Mouse (Mus musculus): ENCODE data around the gene 7420426K07Rik.

7420426K07Rik gene

DNA sequence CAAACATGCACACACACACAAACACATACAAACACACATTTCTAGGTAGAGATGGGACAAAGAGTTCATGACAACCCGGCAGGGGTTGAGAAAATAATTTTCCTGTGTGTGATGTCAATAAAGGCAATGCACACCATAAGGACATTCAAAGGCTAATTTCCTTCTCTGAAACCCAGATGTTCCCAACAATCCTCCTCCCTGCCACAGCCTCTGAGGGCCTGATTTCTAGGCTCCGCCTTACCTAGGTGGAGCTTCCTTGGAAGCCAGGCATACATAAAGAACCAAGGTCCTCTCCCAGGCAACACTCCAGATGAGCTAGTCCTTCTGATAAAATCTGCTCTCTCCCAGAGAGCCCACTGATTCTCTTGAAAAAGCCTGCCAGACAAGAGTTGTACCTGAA, at the start of gene 7420426K07Rik:
7420426K07Rik (plus strand) TSS at position 301 of the 400 bp plus-strand sequence.
- no peak for DNase-seq (ENCODE audit: low read depth, low spot score)

DNA sequence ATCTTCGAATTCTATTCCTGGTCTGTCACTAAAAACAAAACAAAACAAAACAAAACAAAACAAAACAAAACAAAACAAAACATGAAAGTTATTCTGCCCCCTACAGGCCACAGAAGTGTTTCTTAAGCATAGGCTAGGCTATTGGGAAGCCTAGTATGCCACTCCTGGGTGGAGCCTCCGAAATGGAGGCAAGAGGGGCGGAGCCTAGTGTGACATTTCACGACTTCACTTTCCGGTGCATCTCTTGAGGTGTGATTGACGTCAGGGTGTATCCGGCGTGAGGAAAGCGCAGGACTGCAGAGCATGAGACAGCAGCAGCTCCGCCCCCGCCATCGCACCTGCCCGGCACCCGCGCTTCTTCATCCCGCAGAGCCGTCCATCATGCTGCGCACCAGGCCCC, 46.7 kb upstream of the 7420426K07Rik start, which contains the start of gene Prr23a2:
Prr23a2 (plus strand) TSS at position 285 of the 400 bp plus-strand sequence.
- no peak for DNase-seq (ENCODE audit: low read depth, low spot score)

- DNase-seq (ENCODE audit: low read depth, low spot score): no peak
These were observed 39.5 kb upstream of the 7420426K07Rik start for GRCm38 (mm10) chr9:98863463-98863862.

- no peak for DNase-seq (ENCODE audit: low read depth, low spot score)
These were observed 38.3 kb upstream of the 7420426K07Rik start, which contains the start of gene Prr23a3 for GRCm38 (mm10) chr9:98864571-98864970. Gene Prr23a3, plus strand, starts transcription at chr9:98864767.

DNA sequence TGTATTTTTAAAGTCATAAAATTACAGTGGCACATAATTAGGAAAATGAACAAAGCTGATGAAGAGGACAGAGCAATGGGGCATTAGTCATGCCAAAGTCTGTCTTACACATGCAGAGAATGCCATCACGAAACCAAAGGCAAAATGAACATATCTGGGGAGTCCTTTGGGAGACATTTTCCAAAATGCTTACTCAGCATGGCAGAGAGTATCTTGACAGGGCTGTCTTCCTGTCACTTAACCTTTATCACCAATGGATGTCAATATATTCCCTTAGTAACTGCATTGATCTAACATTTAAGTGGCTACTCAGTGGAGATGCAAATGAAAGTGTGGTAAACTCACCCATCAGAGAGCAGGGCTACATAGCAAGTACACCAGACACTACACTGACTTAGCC, 1.4 kb upstream of the 7420426K07Rik start:
- DNase-seq (ENCODE audit: low read depth, low spot score): no peak

- no peak for DNase-seq (ENCODE audit: low read depth, low spot score)
These were observed 18.0 kb downstream of the 7420426K07Rik start for GRCm38 (mm10) chr9:98920629-98921523.

DNA sequence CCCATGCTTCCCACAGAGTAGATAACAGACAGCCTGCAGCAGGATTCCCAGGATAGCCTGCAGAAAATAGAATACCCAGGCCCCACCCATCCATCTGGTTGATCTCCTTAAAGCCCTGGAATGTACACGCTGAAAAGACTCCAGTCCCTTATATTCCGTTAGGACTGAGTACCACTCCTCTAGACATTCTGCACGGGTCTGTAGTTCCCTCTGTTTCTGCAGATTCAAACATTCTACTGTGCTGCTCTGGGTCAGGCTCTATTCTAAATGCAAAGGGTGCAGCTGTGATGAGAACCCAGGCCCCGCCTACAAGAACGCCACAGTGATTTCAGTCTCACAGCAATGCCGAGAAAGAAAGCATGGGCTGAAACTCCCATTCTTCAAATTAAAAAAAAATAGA, 20.2 kb downstream of the 7420426K07Rik start:
- no peak for DNase-seq (ENCODE audit: low read depth, low spot score)

- no peak for DNase-seq (ENCODE audit: low read depth, low spot score)
These were observed 21.3 kb downstream of the 7420426K07Rik start for GRCm38 (mm10) chr9:98924183-98924582.

DNA sequence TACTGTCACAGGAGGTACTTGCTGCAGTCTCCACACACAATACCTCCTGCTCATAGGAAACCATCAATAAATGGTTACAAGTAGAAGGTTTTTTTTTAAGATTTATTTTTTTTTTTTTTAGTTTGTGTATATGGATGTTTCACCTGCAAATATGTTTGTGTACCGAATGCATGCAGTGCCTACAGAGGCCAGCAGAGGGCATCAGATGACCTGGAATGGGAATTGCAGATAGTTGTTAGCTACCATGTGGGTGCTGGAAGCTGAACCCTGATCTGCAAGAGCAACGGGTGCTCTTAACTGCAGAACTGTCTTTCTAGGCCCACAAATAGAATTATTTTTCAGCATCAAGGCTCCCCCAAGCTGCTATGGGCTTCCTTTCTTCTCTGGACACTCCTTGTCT, 26.6 kb downstream of the 7420426K07Rik start:
- no peak for DNase-seq (ENCODE audit: low read depth, low spot score)

GRCm38 (mm10) chr9:98932931-98933330, 30.0 kb downstream of the 7420426K07Rik start:
- no peak for DNase-seq (ENCODE audit: low read depth, low spot score)

DNA sequence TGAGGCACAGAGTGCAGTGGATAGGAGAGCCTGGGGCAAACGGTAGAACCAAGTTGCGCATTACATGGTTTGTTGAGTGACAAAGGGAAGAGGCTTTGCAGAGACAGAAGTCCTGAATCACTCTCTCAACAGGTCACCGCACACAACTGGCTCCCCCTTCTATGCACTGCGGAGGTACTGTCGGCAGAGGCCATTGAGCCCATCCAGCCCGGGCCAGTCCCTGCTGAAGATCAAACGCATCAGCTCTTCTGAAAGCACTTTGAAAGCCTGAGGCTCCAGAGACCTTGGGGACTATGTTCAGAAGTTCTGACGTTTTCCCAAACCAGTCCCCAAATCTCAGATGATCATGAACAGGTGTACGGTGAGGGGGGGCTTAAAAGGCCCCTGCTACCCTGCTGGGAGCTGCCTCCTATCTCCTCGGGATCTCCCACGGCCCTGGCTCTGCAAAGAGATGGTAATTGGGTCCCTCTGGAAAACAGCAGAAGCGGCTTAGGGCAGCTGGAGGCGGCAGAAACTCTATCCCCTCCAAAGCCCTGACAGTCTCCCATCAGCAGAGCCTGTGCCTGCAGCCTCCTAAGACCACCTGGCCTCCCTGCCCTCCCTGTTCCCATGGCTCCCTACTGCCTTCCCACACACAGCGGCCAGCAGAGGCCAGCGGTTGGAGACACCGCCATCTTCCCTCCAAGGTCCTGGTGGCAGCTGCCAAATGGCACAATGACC, 32.4 kb downstream of the 7420426K07Rik start:
- DNase-seq (ENCODE audit: low read depth, low spot score): no peak

- no peak for DNase-seq (ENCODE audit: low read depth, low spot score)
These were observed 36.4 kb downstream of the 7420426K07Rik start for GRCm38 (mm10) chr9:98939290-98939689.

GRCm38 (mm10) chr9:98952171-98953050, 49.5 kb downstream of the 7420426K07Rik start:
- no peak for DNase-seq (ENCODE audit: low read depth, low spot score)

DNA sequence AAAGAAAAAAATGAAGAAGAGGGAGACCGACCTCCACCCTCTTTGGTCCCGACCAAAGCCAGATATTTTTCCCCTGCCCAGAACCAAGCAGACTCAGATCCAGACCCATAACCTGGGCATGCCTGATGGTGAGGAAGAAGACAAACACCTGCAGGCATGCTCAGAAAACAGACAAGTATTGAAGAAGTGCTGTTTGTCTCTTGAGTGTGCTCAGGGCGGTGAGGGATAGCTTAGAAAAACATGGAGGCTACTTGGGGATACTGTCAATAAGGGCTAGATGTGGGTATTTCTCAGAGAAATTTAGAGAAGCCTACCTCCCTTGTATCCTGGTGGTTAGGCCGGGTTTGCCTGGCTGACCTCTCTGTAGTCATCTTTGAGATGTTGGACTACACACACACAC, 50.4 kb downstream of the 7420426K07Rik start:
- DNase-seq (ENCODE audit: low read depth, low spot score): no peak

- DNase-seq (ENCODE audit: low read depth, low spot score): no peak
These were observed 50.9 kb downstream of the 7420426K07Rik start for GRCm38 (mm10) chr9:98953830-98954229.

Measured in retina, adult 2 months (tissue).